Mouse (Mus musculus) R1 (cell line): Measurements from ENCODE around the gene Wdtc1.
A peak's percentile ranks its signal among the peaks of the same experiment; 100 is the strongest.

Experiments
- DNase-seq: peaks from one replicate; pipeline ENCODE4 v3.0.0-alpha.2; 2018; ENCODE audit warnings: low read depth, low spot score

Gene Wdtc1

GRCm38 (mm10) chr4:133375812-133376577 lies 22.7 kb upstream of the Wdtc1 start:
- peak; percentile 52 for DNase-seq

GRCm38 (mm10) chr4:133374011-133374410 lies 20.7 kb upstream of the Wdtc1 start:
- DNase-seq, result peak; percentile 1

- DNase-seq, result peak; percentile 5
Observed at GRCm38 (mm10) chr4:133372278-133372665, 19.0 kb upstream of the Wdtc1 start.

GRCm38 (mm10) chr4:133371621-133372277 lies 18.5 kb upstream of the Wdtc1 start:
- DNase-seq, result peak; percentile 1

- peak; percentile 8 for DNase-seq
Observed at GRCm38 (mm10) chr4:133370298-133371274, 17.3 kb upstream of the Wdtc1 start.

- peak; percentile 92 for DNase-seq
Observed at GRCm38 (mm10) chr4:133369553-133370297, 16.4 kb upstream of the Wdtc1 start, which contains the start of gene Slc9a1. Gene Slc9a1, plus strand, starts transcription at chr4:133369706.

- peak; percentile 60 for DNase-seq
Observed at GRCm38 (mm10) chr4:133354641-133355040, 1.4 kb upstream of the Wdtc1 start.

- DNase-seq, result peak; percentile 100
Observed at GRCm38 (mm10) chr4:133352797-133353196, 484 bp downstream of the Wdtc1 start.

GRCm38 (mm10) chr4:133348051-133348775 lies 5.1 kb downstream of the Wdtc1 start:
- peak; percentile 91 for DNase-seq

GRCm38 (mm10) chr4:133347624-133348023 lies 5.7 kb downstream of the Wdtc1 start:
- peak; percentile 75 for DNase-seq

- DNase-seq, result peak; percentile 8
Observed at GRCm38 (mm10) chr4:133346577-133346976, 6.7 kb downstream of the Wdtc1 start.

GRCm38 (mm10) chr4:133345702-133346101 lies 7.6 kb downstream of the Wdtc1 start:
- peak; percentile 43 for DNase-seq

GRCm38 (mm10) chr4:133344112-133344511 lies 9.2 kb downstream of the Wdtc1 start:
- peak; percentile 53 for DNase-seq

- no peak for DNase-seq
Observed at GRCm38 (mm10) chr4:133340217-133340616, 13.1 kb downstream of the Wdtc1 start.

- peak; percentile 89 for DNase-seq
Observed at GRCm38 (mm10) chr4:133339148-133339749, 14.0 kb downstream of the Wdtc1 start.

GRCm38 (mm10) chr4:133338521-133339095 lies 14.7 kb downstream of the Wdtc1 start:
- no peak for DNase-seq

- DNase-seq, result no peak
Observed at GRCm38 (mm10) chr4:133337833-133338520, 15.3 kb downstream of the Wdtc1 start.

GRCm38 (mm10) chr4:133333306-133333705 lies 20.0 kb downstream of the Wdtc1 start:
- no peak for DNase-seq

GRCm38 (mm10) chr4:133330296-133330695 lies 23.0 kb downstream of the Wdtc1 start:
- DNase-seq, result no peak
